Mouse (Mus musculus) erythroblast, embryonic 14.5 days (primary cell): ENCODE measurements around the gene Gpsm3.

Experiments
- GATA1 ChIP-seq: IDR thresholded peaks from 2 replicates; pipeline ENCODE4 v1.6.1; 2012; ENCODE audit warnings: low read length, inconsistent platforms, mixed read lengths
- TAL1 ChIP-seq: IDR thresholded peaks from 3 replicates; pipeline ENCODE4 v1.6.1; 2012; ENCODE audit warnings: low read length, inconsistent platforms, mixed read lengths

- no peak for TF ChIP-seq GATA1
- no peak for TF ChIP-seq TAL1
Measured at GRCm38 (mm10) chr17:34631647-34632046, 42.0 kb downstream of the Gpsm3 start.
